Mouse (Mus musculus) v-Abl transformed pro-B cells (cell line): ENCODE data around the gene Tns4.

ENCODE experiments used
- in situ Hi-C, 2 experiments: fragments of 400-800 bp; cut with MboI; formaldehyde crosslinking; loops; one replicate each; pipeline ENCODE4 v1.15.1; 2025; ENCODE audit not compliant: unreplicated experiment in 2 of 2

Gene Tns4

DNA sequence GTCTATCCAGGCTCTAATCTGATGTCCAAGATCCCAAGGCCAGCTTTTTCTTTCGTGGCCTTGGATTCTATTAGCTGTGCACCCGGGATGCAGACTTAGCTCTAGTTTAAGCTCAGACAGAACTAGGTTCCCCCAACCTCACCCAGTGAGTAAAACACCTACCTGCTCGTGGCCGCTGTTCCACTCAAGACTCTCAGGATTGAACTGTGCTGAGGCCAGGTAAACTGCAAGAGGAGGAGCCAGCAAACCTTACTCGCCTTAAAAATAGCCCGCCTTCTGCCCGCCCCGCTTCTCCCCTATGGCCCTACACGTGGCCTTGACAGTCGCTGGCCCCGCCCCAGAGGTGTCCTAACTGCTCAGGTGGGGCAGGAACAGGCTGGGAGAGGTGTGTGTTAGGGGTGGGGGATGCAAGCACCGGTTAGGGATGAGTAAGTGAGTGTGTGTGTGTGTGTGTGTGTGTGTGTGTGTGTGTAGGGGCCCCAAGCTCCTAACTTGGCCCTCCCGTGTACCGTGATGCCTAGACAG is at the start of gene Tns4:
Tns4 (minus strand) TSS at position 230 of the 525 bp plus-strand sequence.
- in situ Hi-C loops = no loop called here

DNA sequence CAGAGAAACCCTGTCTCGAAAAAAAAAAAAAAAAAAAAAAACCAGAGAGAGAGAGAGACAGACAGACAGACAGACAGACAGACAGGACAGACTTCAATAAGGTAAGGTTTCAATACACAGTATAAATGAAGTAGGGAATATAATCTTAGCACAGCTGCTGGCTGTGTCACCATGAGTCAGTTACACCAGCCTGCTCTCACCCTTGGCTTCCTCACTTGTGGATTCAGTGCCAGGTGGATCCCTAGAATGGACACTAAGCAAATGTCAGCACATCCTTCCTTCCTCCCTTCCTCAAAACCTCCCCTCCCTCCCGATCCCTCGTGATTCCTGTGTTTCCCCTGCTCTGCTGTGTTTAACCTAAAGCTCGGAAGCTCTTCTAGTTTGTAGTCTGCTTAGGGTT is 48.3 kb upstream of the Tns4 start:
- in situ Hi-C loops = loop anchor here in 1 of 2 experiments (10.0 kb wide), 1 partner anchor 47 kb away; no protein-coding TSS in a partner anchor

DNA sequence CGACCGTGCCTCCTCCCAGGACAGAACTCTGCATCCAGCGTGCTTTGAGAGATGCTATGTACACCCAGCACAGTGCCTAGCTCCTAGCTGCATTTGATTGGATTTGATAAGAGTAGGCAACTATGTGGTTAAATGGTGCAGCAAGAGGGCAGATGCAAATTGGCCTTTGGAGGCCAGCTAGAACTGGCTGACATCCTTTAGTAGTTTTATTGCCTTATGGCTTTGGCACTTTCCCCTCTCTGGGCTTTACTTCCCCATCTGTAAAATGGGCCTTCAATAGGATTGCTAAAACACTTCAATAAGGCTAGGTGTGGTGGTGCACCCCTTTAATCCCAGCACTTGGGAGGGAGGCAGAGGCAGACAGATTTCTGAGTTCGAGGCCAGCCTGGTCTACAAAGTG is 47.9 kb upstream of the Tns4 start:
- in situ Hi-C loops = loop anchor here in 1 of 2 experiments (10.0 kb wide), 1 partner anchor 48 kb away; no protein-coding TSS in a partner anchor

DNA sequence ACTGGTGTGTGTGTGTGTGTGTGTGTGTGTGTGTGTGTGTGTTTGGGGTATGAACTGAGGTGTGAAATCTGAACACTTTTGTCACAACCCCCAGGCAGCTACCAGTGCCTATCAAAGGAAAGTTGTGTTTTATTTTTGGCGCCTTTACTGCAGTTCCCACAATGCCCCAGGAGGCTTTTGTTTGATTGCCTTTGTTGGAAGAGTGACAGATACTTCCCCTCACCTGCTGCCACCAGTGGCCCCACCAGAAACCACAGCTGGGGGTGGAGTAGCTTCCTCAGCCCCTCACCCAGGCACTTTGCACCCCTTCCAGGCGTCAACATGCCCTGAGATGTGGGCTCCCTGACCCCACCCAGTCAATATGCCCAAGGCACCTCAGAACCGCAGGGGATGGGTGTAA is 47.3 kb upstream of the Tns4 start:
- in situ Hi-C loops = loop anchor here in 1 of 2 experiments (10.0 kb wide), 1 partner anchor 48 kb away; no protein-coding TSS in a partner anchor

DNA sequence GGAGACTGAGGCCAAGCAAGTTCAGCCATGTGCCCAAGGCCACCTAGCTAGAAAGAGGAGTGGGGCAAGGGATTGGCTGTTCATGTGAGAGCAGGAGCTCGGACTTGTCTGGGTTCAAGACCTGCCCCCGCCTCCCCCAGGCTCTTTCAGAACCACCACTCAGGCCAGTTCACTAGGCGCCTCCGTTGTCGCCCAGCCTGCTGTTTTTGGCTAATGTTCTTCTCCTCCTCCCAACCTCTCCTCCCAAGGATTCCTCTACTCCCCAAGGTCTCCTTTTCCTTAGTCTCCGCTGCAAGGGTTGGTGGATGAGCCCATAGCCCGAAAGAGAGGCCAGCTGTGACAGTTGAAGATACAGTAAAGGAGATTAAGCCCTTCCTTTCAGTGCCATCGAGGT is 45.9 kb upstream of the Tns4 start:
- in situ Hi-C loops = loop anchor here in 1 of 2 experiments (10.0 kb wide), 1 partner anchor 50 kb away; no protein-coding TSS in a partner anchor

DNA sequence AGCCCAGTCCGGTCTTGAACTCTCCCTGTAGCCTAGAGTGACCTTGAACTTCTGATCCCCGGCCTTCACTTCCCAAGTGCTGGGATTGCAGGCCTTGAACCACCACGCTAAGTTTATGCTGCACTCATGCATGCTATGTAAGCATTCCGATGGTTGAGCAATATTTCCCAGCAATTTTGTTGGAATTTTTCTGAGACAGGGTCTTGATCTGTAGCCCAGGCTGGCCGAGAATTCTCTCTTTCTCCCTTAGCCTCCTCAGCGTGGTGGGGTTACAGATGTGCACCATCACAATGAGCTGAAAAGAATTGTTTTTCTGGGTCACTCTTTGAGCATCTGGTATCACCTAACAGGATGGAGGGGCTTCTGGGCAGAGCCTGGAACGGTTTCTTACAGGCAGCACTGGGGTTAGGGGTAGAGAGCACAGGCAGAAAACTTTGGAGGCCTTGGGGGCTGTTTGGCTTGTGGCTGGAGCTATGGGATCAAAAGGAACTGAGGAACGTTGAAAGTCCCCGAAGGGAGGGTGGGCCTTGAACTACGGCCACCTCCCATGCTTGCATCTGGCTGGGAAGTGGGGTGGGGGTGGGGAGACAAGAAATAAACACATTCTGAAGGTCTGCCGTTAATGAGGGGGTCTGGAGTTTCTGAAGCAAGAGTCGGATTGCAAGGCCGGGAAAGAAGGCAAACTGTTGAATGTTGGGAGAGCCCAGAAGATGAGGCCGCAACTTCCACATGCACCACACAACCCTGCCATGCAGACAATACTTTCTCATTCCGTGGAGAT is 45.4 kb upstream of the Tns4 start:
- in situ Hi-C loops = loop anchor here in 1 of 2 experiments (10.0 kb wide), 1 partner anchor 50 kb away; no protein-coding TSS in a partner anchor

DNA sequence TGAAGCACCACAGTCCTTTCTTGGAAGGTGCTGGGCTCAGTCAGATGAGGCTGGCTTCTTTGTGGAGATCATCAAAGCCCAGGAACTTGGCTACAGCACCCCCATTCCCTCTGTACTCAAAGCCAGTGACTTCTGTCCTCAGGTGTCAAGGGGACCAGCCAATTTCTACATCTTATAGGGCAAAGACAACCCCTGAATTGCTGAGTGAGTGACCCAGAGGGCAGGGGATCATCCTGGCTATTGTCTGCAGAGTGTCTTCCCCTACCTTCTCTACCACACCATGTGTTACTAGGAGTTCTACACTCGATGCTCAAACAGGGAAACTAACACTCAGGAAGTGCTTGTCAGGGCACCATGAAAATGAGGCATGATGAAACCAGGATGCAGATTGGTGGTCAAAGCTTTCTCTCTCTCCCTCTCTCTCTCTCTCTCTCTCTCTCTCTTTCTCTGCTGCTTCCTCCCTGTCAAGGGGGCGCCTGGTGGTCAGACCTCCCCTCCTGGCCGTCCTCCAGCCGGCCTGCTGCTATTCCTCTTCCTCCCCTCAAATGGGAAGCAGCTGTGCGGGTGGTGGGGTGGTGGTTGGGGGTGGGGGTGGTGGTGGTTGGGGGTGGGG is 44.3 kb upstream of the Tns4 start:
- in situ Hi-C loops = loop anchor here in 1 of 2 experiments (10.0 kb wide), 1 partner anchor 51 kb away; no protein-coding TSS in a partner anchor

DNA sequence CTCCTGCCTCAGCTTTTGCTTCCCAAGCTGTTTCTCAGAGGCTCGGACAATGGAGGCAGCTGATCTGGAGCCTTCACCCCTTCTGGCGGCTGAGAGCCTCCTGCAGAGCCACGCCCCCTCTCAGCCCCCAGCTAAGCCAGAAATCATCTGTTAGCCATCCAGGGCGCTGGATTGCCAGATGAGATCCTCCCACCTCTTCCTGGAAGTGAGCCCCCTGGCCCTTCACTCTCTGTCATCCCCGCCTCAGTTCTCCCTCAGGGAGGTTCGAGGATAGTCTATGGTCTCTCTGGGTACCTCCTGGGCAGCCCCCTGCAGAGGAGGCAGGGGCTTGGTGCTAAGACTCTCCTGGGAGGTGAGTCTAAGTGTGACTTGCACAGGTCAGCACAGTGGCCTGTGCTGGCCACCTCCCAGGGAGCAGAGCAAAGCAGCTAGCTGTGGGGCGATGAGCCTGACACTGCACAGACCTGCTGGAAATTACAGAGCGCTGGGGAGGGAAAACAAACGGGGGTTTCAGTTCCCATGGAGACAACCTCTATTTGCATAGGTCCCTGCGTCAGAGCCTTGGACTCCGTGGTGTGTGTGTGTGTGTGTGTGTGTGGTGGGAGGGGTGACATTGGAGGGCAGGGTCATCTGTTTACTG is 43.1 kb upstream of the Tns4 start:
- in situ Hi-C loops = loop anchor here in 1 of 2 experiments (10.0 kb wide), 1 partner anchor 53 kb away; no protein-coding TSS in a partner anchor

DNA sequence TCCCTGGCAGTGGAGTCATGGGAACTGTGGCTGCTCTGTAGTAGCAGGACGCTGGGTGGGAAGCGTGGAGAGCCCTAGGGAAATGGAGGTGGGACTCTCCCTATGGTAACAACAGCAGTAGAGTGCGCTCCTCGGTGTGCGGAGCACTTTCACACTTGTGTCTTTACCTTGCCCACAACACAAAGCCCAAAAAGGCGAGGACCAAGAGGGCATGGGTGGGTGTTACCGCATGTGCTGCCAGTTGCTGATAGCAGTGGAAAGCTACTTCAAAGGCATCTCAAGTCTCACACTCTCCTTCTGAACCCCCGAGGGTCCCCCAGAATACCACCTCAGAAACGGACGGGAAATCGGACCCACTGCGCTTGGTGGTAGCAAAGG is 42.3 kb upstream of the Tns4 start:
- in situ Hi-C loops = loop anchor here in 1 of 2 experiments (10.0 kb wide), 1 partner anchor 53 kb away; no protein-coding TSS in a partner anchor

DNA sequence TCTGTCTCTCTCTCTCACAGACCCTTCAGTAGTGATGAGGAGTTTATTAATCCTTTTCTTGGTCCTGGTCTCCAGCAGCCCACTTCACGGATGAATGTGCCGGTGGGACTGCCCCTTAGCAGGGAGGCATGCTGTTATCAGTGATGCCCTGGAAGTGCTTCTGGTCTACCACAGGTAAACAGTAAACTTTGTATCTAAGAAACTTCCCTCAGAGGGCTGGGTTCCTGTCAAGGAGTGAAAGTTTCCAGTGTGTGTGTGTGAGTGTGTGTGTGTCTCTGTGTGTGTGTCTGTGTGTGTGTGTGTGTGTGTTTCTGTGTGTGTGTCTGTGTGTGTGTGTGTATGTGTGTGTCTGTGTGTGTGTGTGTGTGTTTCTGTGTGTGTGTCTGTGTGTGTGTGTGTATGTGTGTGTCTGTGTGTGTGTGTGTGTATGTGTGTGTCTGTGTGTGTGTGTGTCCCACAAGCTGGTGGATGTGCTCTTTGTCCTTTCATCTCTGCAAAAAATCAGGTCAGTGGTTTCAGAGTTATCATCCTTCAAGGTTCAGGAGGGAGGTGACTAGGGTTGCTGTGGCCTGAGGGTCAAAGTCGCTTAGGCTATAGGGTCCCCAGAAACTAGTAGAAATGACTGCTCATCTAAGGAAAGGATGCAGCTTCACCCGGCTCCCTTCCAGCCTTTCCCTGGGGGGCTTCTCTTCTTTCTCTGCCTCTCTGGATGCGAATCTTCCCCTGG is 41.8 kb upstream of the Tns4 start:
- in situ Hi-C loops = loop anchor here in 1 of 2 experiments (10.0 kb wide), 1 partner anchor 54 kb away; no protein-coding TSS in a partner anchor

DNA sequence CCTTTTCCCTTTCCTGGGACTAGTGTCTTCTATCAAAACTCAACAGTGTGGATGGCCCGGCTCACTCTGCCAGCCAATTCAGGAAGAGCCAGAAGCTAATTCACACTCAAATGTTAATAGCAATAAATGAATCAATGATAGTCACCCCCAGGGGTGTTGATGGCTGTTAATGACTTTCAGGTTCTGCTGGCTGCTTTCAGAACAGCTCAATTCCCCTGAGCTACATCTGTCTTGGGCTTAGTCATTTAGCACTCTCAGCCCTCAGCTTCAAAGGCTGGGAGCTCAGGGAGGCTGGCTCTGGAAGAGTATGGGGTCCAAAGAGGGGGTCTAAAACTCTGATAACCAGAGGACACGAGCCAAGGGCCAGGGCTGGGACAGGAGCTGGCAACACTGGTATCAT is 40.2 kb upstream of the Tns4 start:
- in situ Hi-C loops = loop anchor here (10.0 kb wide), 2 partner anchors 166 to 214 kb away; no protein-coding TSS in a partner anchor

DNA sequence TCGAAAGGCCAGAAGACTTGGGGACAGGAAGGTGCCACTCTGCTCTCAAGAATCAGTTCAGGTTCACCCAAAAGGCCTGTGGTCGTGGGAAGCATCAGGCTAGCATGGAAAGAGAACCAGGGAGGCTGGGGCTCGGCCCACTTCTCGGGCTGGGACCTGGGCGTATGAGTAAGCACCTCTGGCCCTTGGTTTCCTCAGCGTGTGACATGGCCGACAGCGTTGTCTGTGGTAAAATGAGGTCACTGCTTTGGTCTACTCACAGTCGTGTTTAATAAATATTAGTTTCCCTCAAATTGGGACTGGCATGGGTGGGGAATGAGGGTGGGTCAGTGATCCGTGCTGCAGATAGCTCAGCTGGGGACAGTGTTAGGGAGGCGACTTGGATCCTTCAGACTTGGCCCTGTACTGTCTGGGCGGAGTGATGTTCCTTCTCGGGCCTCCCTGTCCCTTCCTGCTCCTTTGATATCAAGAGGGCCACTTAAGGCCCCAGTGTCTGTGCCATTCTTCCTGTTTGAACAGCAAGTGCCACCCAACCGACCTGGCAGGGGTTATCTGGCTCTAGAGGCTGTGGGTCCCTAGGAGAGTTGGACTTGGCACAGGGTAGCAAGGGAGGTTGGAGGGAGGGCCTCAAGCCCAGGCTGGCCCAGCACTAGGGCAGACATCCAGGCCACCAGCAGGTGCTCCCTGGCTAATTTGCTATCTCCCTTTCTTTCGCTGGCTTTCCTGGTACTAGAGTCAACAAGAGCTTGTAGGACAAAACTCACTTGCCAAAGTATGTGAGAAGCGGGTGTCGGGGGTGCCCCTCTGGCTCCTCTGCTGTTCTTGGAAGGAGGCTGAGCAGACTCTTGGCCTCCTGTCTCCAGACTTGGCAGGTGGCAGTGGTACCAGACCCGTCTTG is 38.9 kb upstream of the Tns4 start:
- in situ Hi-C loops = loop anchor here (10.0 kb wide), 2 partner anchors 167 to 213 kb away; no protein-coding TSS in a partner anchor

DNA sequence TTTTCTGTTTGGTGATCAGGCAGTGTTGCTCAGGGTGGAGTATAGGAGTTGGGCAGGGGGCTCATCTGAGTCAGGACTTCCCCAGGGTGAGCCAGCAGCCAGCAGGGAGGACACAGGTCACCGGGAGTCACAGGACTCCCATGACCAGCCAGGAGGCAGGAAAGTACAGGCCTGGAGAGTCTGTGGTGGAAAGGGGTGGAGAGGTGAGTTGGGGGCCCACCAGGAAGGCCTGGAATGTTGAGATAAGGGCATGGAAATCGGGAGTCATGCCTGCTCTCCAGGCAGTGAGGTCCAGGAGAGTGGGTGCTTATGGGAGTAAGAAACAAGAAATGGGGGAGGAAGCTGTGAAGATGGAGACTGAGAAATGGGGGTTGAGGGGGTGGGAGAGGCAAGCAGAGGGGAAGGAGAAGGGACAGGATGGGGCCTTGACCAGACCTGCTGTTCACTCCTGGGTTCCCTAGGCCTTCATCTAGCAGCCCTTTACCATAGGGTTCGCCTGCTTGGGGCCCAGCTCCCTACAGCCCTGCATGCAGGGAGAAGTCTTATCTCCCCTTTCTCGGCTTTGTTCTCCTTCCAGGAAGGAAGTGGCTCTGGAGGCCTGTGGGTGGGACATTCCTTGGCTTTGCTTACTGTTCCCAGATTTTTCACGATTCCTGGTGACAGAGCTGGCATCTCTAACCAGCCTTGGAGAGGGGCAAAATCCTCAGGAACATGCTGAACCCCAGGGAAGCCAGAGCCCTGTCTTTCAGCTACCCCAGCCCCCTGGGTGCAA is 37.6 kb upstream of the Tns4 start:
- in situ Hi-C loops = loop anchor here (10.0 kb wide), 2 partner anchors 168 to 212 kb away; no protein-coding TSS in a partner anchor

DNA sequence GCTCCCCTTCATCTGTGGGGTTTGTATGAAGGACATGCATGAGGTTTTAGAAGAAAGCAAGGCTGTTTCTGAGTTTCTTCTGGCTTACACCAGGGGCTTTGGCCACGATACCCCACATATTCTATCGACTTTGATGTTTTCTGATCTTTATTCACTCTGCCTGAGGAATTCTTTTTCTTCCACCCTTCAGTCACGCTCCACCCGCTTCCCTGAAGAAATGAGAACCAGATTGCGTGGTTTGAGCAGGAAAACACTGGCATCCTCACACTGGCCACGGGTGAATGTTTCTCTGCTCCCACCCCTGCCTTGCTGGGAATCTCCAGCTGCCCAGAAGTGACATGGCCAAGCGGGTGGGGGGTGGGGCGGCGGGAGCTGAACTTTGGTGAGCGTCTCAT is 35.5 kb upstream of the Tns4 start:
- in situ Hi-C loops = loop anchor here (5.0 to 10.0 kb wide), 5 partner anchors 87 to 210 kb away; no protein-coding TSS in a partner anchor

DNA sequence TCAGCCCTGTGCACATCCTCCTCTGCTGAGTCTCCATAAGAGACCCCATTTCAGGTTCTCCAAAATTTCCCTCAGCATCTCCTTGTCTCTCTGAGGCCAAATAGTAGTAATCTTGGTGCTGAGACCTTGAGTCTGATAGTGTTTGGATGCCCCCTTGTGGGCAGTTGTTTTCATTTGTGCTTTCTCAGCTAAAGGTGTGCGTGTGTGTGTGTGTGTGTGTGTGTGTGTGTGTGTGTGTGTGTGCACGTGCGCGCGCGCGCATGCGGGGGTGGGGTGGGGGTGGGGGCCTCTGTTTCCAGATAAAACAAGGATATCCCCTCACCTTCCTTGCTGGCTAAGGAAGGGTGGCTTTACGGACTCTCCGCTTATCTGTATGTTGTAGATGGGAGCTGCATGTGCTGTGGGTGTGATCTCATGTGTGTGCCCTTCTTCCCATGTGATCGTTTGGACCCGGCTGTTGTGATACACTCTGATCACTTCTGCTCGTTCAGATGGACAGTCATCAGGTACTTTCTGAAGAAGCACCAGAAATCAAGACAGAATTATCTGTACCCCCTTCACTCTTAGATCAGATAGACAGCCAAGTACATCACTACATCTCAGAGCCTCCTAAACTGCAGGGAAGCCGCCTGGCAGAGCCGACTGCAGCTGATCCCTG is 35.0 kb upstream of the Tns4 start:
- in situ Hi-C loops = loop anchor here (5.0 to 10.0 kb wide), 5 partner anchors 87 to 209 kb away; no protein-coding TSS in a partner anchor

DNA sequence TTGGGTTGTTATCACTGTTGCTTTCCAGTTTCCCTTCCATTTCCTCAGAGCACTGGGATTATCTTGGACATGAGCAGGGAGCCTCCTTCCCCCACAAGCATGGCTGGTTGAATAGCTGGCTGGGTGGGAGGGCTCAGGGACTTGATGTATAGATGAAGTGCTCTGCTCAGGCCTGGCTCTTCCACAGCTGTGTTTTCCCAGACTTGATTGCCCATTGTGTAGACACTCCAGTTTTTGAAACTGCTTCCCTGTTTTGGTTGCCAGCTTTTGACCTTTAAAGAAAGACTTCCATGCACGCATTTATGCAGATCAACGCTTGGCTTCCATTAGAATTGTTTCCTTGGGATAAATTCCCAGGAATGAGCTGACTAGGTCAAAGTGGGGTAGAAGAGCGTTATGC is 33.6 kb upstream of the Tns4 start:
- in situ Hi-C loops = loop anchor here (5.0 to 10.0 kb wide), 5 partner anchors 85 to 208 kb away; no protein-coding TSS in a partner anchor

DNA sequence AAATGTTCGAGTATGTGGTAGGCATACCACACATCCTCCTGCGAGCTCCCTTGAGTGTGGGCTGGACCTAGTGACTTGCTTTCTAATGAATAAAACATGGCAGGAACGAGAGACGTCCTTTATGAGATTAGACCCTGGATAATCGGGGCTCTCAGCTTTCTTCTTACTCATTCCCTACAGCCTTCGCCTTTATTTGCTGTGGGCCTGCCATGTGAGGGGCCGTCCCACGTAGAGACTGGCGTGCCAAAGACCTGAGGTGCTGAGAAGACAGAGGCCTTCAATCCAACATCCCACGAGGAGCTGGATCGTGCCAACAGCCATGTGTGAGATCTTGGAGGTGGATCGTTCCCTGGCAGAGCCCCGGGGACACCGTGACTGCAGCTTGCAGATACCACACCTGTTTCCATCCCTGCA is 32.1 kb upstream of the Tns4 start:
- in situ Hi-C loops = loop anchor here (5.0 to 10.0 kb wide), 5 partner anchors 84 to 206 kb away; no protein-coding TSS in a partner anchor
